Mouse (Mus musculus): ENCODE data around the gene Cpt1a.

Cpt1a gene

DNA sequence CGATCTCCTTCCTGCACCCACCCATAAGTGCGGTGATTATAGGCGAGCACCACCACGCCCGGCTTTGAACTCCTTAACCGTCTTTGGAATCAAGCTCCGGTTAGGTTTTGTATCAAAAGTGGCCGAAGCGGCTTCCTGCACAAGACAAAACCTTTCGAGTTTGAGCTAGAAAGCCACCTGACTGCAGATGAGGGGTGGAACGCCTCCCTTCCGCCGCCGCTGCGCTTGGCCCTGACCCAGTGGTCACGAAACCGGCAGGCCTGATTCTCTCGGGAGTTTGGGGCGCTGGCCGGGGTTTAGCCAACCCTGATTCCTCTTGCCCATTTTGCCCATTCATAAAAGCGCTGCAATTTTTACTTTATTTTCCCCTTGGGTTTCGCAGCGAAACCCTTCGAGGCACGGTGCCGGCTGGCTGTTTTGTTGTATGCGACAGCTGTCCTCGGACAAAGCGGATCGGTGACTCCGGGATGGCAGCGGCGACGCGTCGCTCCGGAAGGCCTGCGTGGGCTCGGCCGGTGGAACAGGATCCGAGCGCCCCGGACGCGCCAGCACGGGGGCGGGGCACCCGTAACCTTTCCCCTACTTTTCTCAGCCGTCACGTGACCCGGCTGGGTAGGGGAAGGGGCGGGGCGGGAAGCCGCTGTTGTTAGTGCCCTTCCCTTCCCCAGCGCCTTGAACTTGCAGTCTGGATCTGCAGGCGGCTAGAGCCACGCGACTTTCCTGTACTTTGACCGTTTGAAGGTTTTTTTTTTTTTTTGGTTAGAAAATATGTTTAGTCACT lies 3.0 kb downstream of the Cpt1a start:
- peak; percentile 70 to 87 for DNase-seq (ENCODE audit: low spot score in 2 of 2)

DNA sequence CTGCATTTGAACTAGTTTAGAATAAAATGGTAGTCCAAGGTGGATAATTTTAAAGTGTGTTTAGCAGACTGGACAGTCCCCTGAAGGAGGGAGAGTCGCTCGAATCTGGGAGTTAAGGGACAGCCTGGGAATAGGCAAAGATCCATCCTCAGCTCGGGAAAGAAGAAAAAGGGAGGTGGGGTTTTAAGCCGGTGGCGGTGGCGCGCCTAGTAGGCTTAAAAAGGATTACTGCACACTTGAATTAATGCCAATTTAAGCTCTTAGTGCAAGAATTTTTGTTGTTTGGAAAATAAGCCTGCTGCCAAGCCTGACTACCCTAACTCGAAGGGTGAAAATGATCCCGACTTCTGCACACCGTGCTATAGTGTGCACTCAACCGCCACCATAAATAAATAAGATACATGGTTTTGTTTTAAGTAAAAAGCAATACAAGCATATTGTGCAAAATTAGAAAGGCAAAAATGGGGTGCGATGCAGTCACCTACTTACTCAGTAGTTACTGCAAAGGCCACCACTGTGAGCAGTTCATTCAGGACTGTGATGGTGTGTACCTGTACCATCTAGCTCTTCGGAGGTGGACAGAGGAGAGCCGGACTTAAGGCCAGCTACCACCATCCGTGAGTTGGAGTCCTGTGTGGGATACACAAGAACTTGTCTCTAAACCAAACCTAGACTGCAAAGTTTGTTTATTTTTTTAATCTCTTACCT lies 3.8 kb downstream of the Cpt1a start:
- no peak for DNase-seq (ENCODE audit: low spot score in 2 of 2)

DNA sequence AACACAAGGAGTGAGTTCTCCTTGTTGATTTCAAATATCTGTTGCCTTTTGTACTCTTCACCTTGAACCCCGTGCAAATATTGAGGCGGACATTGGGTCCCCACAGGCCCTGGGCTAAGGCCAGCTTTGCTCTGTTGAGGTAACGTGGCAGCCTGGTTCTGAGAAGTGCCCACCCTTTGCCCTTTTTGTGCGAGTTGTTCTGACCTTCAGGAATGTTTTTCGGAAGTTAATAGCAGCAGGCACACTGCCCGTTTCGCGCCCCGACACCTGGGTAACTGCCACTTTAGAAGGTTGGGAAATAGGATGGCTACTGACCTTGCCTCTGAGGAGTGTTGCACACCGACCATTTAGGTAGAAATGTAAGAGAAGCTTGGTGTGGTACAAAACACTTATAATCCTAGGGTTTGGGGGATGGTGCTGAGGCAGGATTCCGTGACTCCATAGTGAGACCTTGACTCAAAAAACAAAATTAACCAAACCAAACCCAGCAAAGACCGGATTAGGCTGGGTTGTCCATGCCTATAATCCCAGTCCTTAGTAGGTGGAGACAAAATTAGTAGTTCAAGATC lies 4.4 kb downstream of the Cpt1a start:
- DNase-seq (ENCODE audit: low spot score in 2 of 2): no peak

DNA sequence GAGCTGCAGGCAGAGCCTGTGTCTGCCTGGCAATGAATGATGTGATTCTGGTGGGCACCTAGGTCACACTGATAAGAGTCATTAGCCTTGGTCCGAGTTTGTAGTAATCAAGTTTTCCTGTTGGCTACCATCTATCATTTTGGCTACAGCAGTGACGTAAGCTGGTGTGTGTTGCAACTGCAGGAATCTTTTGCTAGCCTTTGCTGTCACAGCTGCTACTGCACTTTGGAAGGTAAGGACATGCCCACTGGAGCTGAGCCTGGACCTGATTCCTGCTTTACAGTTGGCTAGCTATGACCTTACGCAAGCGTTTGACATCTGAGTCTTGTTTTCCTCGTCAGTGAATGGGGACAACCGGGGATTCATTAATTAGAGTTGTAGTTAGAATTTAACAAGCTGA lies 11.1 kb downstream of the Cpt1a start:
- no peak for DNase-seq (ENCODE audit: low spot score in 2 of 2)

DNA sequence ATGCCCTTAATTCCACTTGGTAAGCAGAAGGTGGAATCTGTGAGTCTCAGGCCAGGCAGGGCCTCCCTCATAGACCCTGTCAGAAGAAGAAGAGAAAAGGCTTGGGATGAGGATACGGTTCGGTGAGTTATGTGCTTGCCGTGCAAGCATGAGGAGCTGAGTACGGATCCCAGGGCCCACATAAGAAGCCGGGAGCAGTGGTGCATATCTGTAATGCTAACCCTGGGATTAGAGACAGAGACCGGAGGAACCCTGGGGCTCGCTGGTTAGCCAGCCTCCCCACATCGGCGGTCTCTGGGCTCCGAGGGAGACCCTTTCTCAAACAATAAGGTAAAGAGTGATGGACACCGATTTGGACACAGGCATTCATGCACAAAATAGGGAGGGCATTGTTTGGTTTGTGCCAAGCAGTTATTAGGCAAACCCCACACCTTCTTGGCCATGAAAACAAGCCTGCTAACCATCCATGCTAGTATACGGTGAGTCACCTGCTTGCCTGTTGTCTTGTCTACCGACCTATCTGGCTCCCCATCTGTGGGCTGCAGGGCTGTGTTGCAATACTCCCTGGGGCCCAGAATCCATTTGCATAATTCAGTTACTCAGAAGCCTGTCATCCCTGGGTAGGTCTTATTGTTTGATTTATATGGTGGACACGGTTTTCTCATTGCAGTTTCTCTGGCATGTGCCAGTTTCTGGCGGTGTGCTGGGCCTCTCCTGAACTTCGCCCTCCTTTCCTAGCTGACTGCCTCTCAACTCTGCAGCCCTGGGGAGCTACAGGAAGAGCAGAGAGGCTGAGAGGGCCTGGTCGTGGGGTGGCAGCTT lies 11.8 kb downstream of the Cpt1a start:
- no peak for DNase-seq (ENCODE audit: low spot score in 2 of 2)

DNA sequence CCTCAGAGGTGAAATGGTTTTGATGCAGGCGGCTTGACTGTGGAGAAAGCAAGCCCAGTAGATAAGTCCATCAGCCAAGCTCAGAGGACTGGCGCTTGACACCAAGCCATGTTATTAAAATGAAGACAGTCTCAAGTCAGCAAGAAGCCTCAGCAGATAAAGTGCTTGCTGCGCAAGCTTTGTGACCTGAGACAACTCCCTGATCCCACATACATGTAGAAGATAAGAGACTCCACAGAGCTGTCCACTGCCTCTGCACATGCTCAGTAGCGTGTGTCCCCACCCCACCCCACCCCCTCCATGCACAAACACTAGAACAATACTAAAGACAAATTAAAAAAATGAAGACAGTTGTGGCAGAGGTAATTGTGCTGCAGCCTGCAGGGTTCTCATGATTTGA lies 12.4 kb downstream of the Cpt1a start:
- DNase-seq (ENCODE audit: low spot score in 2 of 2): no peak

DNA sequence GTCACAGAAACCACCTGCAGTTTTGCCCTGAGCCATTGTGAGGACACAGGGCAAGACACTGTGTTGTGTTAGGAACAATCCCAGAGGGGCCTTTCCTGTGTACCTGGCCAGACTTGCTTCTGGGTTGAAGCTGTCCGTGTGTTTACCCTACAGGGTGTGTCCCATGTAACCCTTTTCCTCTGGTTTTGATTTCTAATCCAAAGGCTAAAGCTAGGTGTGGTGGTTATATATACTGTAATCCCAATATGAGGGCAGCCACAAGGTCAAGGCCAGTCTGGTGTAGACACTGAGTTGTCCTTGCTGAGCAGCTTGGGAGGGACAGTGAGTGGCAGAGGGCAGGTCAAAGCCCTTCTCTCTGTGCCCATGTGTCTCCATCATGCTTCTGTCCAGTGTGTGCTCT lies 13.8 kb downstream of the Cpt1a start:
- no peak for DNase-seq (ENCODE audit: low spot score in 2 of 2)

DNA sequence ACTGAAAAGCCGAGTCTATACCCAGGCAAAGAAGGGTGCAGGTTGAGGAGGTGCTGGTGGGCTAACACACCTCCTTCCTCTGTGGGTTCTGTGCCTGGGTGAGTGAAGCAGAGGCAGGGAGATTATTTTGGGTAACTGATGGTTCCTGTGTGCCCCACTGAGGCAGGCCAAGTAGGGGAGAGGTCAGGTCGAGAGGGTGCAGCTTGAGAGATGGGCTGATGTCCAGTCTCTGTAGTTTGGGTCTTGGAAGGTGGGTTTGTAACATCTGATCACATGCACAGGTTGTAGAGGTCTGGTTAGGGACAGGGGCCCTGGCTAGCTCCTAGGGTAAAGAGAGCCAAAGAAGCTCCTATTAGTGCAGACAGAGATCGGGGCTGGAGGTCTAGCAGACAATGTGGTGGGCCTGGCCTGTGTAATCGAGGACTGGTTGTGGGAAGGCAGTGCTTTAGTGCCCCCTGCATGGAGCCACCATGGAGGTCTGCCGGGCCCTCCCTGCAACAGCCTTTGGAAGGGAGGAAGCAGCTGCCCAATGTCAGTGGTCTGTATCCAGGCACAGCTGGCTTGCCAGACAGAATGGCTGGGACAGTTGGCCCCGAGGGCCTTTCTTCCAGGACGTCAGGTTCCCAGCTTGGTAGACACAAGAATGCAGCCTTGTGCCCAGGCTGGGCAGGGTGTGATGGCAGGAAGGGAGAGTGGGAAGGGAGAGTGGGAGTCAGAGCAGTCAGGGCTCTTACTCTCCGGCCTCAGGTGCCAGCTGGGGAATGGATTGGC lies 14.5 kb downstream of the Cpt1a start:
- no peak for DNase-seq (ENCODE audit: low spot score in 2 of 2)

DNA sequence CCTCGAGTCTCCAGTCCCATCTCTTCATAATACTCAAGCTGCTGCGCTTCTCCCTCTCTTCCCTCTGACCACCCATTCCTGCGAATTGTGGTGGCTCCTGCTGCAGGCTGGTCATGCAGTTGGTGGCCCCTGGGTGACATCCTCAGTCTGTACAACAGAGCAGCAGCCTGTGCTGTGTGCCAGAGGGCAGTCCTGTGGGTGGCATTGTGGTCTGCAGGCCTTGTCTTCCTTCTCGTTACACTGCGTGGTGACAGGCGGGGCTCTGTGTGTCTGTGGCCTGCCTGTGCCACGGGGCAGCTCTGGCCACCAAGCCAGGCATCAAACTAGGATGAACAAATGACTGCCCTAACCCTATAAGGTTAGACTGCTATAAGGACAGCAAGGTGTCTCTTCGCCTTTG lies 17.1 kb downstream of the Cpt1a start:
- DNase-seq (ENCODE audit: low spot score in 2 of 2): no peak

DNA sequence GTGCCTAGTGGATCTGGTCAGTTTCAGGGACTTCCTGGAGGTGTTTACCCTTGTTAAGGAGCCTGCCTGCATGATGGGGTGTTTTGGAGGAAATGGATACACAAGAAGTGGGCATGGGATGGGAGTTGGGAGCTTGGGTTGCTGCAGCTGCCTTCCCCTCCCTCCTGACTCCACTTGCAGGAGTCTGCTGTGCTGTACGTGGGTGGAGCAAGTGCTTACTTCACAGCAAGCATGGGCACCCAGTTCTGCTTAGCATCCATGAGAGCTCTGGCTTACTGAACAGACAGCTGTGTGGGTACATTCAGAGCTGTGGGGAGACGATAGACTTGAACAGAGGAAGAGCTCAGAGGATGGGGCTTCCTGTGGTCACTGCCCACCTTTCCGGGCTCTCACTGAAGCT lies 18.9 kb downstream of the Cpt1a start:
- no peak for DNase-seq (ENCODE audit: low spot score in 2 of 2)

DNA sequence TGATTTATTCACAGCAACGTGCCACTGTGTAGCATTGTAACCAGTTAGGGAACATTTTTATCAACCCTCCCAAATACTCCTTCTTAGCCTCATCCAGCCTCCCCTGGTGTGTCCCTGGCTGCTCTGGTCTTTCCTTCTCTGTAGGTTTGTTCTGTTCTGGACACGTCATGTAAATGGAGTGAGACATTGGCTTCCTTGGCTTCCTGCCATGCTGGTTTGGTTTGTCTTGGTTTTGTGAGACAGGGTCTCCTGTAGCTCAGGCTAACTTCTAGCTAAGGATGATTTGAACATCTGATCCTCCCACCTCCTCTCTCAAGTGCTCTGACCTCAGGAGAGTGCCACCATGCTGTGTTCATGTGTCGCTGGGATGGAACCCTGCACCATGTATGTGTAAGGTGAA lies 21.8 kb downstream of the Cpt1a start:
- DNase-seq (ENCODE audit: low spot score in 2 of 2): no peak

DNA sequence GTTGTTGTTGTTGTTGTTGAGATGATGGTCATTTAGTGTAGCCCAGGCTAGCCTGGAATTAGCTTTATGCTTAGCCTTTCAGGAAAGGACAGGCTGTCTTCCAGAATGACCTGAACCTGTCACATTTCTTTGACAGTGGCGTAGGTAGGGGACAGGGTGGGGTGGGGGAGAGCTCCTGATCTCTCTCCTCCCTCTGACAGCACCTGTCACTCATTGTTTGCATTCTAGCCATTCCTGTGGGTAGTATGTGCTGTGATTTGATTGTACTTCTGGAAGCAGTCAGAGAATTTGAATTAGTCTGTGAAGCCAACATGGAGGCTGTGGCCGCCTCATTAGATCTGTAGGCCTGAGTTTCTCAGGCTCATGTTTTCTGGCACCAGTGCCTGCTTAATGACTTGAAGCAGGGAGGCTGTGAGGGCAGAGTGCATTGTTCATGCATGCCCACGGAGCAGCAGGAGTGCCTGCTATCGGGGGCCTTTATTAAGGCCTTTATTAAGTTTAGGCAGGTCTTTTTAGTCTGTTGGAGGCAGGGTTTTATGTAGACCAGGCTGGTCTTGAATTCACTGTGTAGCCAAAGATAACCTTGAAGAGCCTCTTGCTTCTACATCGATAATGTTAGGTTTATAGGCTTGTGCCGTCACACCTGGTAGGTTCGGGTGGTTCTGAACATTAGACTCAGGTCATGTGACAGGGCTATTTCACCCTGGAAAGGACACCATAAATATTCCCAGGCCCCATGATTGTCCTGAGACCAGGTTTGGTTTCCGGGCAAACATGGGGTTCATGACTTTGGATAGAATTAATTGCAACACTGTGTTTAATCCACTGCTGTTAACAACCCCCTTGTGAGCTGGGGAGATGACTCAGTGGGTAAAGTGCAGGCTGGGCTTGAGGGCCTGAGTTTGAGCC lies 22.8 kb downstream of the Cpt1a start:
- DNase-seq (ENCODE audit: low spot score in 2 of 2): no peak

DNA sequence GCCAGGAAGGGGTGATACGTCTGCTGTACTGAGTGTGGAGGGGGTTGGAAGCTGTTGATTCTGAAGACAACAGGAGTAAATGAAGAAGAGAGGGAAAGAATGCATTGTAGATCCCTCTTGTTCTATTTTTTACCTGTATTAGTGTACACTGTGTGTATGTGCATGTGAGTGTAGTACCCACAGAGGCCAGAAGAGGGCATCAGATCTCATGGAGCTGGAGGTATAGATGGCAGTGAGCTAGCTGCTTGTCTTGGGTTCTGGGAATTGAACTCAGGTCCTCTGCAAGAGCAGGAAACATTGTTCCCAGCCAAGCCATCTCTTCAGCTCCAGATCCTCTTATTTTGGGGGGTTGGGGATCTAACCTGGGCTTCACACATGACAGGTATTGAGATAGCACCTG lies 25.6 kb downstream of the Cpt1a start:
- DNase-seq (ENCODE audit: low spot score in 2 of 2): no peak

DNA sequence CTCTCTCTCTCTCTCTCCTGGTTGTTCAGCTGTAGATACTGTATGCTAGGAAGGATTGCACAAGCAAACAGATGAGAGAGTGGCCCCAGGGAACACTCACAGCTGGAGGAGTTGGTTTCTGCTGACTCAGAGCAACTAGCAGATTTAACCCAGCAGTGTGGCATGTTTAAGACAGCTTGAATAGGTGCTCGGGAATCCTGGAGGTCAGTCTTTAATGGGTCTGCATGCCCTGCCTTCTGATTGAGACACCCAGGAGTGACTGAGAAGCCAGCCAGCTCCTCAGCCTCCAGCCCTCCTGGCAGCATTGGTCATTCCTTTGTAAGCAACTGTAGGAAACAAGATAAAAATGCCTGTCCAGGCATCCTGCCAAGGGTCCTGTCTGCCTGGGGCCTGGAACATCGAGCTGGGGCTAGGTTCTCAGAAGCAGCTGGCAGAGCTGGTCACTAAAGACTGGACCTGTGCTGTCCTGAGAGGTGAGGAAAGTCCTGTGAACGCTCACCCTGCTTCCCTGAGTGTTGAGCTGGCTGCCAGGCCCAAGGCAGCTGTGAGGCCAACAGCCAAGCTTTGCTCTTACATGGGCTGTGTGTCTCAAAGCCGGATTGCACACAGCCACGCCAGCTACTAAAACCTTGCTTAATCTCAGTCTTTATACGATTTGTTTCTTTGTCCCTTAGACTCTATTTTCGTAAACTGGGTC lies 31.4 kb downstream of the Cpt1a start:
- DNase-seq (ENCODE audit: low spot score in 2 of 2): no peak

DNA sequence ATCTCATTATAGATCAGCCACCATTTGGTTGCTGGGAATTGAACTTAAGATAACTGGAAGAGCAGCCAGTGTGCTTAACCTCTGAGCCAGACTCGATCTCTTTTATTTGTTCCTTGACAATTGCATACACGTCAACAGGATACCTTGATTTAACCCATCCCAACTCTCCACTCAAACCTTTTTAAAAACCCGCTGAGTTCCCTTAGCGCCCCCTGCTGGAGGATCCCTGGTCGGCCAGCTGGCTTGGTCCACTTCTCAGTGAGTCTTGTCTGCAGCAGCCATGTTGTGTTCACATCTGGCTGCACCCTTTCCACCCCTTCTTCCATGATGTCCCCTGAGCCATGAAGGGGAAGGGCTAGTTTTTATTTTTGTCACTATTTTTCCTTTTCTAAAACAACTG lies 33.0 kb downstream of the Cpt1a start:
- DNase-seq (ENCODE audit: low spot score in 2 of 2): no peak

DNA sequence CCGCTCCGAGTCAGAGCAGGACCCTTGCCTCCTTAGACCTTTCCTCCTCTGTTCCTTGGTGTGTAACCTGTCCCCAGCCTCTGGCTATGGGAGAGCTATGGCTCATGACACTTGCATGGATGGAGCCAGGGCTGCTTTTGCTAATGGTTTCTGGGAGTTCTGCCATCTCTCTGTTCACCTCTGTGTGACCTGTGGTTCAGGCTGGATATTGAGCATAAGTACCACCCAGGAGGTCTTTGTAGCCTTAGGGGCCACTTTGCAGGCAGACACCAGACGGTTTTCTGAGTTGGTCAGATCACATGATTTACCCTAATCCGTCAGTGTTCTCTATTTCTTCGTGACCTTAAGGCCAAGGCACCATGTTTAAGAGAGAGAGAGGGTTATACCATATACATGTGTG lies 34.4 kb downstream of the Cpt1a start:
- DNase-seq (ENCODE audit: low spot score in 2 of 2): no peak

DNA sequence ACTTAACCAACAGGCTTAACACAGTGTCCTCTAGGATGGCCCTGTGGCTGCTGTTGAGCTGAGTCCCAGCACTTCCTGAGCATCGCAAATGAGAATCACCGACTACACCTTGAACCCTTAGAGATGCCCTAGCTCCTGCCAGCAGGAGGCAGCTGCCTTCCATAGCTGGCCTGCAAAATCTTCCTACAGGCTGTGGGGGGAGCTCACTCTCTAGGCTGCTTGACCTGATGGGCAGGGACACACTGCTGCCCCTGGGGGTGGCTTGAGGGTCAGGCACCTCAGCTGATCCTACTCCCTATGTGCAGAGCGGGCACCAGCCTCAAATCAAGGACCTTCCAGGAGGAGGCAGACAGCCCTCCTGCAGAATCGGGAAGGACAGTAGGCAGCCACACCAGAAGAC lies 35.5 kb downstream of the Cpt1a start:
- no peak for DNase-seq (ENCODE audit: low spot score in 2 of 2)

DNA sequence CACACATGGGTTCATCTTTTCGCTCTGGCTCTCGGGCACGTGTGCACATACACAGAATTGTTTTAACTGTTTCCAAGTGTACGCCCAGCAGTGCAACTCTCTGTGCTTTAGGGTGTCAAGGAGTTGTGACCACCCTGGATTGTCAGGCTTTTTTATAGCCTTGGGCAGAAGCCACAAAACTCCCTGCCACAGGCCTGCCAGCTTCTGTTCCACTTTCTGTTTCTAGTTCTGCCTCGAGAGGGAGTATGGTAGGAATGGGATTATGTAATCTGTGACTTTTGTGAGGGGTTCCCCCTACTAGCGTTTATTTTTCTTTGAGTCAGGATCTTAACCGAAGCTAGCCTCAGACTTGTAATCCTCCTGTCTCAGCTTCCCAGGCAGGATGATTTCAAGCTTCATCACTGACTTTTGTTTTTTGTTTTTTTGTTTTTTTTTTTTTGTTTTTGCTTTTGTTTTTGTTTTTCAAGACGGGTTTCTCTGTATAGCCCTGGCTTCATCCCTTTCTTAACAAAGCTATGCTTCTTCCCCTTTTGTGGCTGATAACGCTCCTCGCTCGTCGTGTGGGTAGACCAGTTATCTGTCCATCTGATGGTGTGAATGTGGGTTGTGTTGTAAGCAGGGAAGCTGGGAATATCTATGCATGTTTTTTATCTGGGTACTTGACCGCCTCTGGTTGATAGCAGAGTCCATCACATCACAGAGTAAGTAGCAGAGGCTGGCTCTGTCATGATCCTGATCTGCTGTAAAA lies 37.9 kb downstream of the Cpt1a start:
- DNase-seq (ENCODE audit: low spot score in 2 of 2): no peak

DNA sequence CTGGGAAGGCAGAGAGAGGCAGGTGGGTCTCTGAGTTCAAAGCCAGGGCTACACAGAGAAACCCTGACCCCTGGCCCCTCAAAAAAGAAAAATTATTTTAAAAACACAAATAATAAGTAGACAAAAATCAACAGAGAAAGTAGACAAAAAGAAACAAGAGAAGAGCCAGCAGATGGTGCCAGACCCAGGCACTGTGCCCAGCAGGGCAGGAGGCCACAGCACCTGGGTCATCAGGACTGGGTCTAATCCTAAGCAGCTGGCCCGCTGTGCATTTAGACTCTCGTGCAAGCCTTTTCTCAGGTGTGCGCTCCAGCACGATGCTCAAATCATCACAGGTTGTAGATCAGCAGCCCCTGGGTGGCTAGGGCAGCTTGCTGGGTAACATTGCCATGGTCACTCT lies 41.4 kb downstream of the Cpt1a start:
- DNase-seq (ENCODE audit: low spot score in 2 of 2): no peak

All from cerebellum, postnatal 4 days (tissue).